Mouse (Mus musculus) hindbrain, postnatal 0 days (tissue): ENCODE results near the gene 4930524B15Rik. TPM values are rescaled to one million over a fixed set of nuclear protein-coding genes. Genes with fewer than 3 reads are reported as not detected.

Experiments
- ATAC-seq: fragments of 200-750 bp; cut with Nextera tagmentation; 2 replicates; pipeline ENCODE4 v1.8.0; 2017; ENCODE audit warnings: mild to moderate bottlenecking, moderate TSS enrichment, moderate library complexity
- DNase-seq: peaks from one replicate; pipeline ENCODE4 v3.0.0-alpha.2; 2015; ENCODE audit warnings: low spot score
- H3K27ac ChIP-seq: fragments of 300-500 bp; sonication (generic); 2 replicates; pipeline ENCODE4 v1.5.1; 2014; ENCODE audit warnings: mild to moderate bottlenecking
- H3K27me3 ChIP-seq: fragments of 300-500 bp; sonication (generic); 2 replicates; pipeline ENCODE4 v1.6.1; 2014; ENCODE audit warnings: low read length, mixed read lengths; ENCODE audit not compliant: insufficient read depth
- H3K36me3 ChIP-seq: fragments of 300-500 bp; sonication (generic); 2 replicates; pipeline ENCODE4 v1.6.1; 2014; ENCODE audit warnings: low read length, mixed read lengths; ENCODE audit not compliant: insufficient read depth
- H3K4me1 ChIP-seq: fragments of 300-500 bp; sonication (generic); 2 replicates; pipeline ENCODE4 v1.6.1; 2014; ENCODE audit warnings: antibody characterized with exemption, low read length, mixed read lengths; ENCODE audit not compliant: insufficient read depth
- H3K4me2 ChIP-seq: fragments of 300-500 bp; sonication (generic); 2 replicates; pipeline ENCODE4 v1.6.1; 2014; ENCODE audit warnings: low read depth, mild to moderate bottlenecking, low read length, moderate library complexity, mixed read lengths
- H3K4me3 ChIP-seq: fragments of 300-500 bp; sonication (generic); 2 replicates; pipeline ENCODE4 v1.5.1; 2014; ENCODE audit warnings: low read length
- H3K9ac ChIP-seq: fragments of 300-500 bp; sonication (generic); replicated peaks from 2 replicates; pipeline ENCODE4 v1.6.1; 2014; ENCODE audit warnings: mild to moderate bottlenecking, low read length, moderate library complexity, mixed read lengths
- H3K9me3 ChIP-seq: fragments of 300-500 bp; sonication (generic); 2 replicates; pipeline ENCODE4 v1.6.1; 2016; ENCODE audit warnings: low read length, mixed read lengths
- CTCF ChIP-seq: IDR thresholded peaks from 2 replicates; pipeline ENCODE4 v1.5.1; 2016; ENCODE audit warnings: antibody characterized with exemption, control low read depth, low read depth
- WGBS: fragments of 180-500 bp; shearing (Covaris S2); extraction: QIAGEN DNeasy Blood & Tissue Kit; methylation state at CpG from one replicate; pipeline ENCODE4 v1.1.7; 2014; 5-methylcytosine and 5-hydroxymethylcytosine counted together
- polyA plus RNA-seq: library from polyadenylated mRNA; unstranded; fragments of >200 nt; fragmentation: Nextera tagmentation; extraction: Ambion mirVana; gene quantifications from 2 replicates; pipeline ENCODE4 v1.2.1, GENCODE M21; 2015
- total RNA-seq: library from RNA; depleted of rRNA; stranded (reverse); fragments of >200 nt; gene quantifications from 2 replicates; pipeline ENCODE4 v1.2.3, GENCODE M21; 2014

4930524B15Rik gene
- total and polyA plus RNA-seq, 2 experiments from 2014 or later = 0.42 to 0.50 TPM

DNA sequence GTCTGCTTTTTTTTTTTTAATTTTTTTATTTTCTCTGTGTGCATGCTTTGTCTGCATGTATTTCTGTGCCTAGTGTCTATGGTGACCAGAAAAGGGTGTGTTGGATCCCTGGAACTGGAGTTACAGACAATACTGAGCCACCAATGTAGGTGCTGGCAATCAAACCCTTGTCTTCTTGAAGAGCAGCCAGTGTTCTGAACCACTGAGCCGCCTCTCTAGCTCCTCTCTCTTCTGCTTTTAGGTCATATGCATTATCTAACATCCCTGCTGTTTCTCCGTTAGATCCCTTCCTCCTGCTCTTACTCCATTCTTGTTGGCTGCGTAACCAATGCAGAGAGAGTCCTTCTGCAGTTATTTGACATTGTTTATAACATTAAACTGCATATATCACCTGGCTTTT lies 43.5 kb downstream of the 4930524B15Rik start:
- ATAC-seq = no peak
- H3K36me3 ChIP-seq = peaks cover 9% of the 10 kb centered on the region
- H3K27ac ChIP-seq = no peak overlapping the region
- H3K4me1 ChIP-seq = peaks cover 31% of the 10 kb centered on the region
- no peaks in the 10 kb centered on the region for H3K27me3 ChIP-seq
- TF ChIP-seq CTCF = no peak
- H3K9me3 ChIP-seq = no peaks in the 10 kb centered on the region
- H3K9ac ChIP-seq = no peak overlapping the region
- no peak for DNase-seq
- 61% methylated on average over 3 of the region's 3 CpGs for WGBS
- H3K4me2 ChIP-seq = 0 out of 2 replicates have a peak overlapping the region, but pooled peaks have one; percentile 16
- no peak overlapping the region for H3K4me3 ChIP-seq

DNA sequence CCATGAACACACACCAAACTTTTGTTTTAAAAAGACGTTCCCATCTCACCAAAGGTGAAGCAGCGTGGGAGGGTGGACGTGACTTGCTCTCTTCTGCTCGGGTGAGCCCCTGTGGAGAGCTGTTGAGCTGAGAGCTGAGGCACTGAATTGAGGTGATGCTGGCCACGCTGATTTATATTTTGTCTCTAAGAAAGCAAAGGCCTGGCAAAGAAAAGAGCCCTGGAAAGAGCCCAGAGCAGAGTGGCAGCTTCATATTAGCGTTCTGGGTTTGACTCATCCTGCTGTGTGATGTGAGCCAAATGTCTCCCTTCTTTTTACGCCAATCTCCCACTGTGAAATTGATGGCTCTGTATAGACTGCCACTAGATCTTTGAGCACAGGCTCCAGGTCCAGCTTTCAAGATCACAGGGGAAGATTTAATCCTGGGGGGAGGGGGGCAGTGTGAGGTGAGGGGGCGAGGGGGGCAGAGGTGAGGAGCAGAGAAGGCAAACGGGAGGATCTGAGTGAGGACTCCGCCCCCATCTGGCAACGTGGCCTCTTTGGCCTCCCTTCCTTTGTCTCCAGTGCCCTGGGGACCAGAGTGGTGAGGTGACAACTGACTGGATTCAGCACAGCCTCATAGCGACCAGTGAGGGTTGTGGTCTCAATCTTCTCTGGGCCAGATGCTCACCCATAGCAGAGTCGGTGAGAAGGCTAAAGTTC lies 44.7 kb downstream of the 4930524B15Rik start:
- no peak for TF ChIP-seq CTCF
- H3K4me1 ChIP-seq = peaks cover 31% of the 10 kb centered on the region
- H3K36me3 ChIP-seq = peaks cover 8% of the 10 kb centered on the region
- H3K4me3 ChIP-seq = no peak overlapping the region
- H3K9ac ChIP-seq = no peak overlapping the region
- peak overlapping the region; percentile 64 for H3K27ac ChIP-seq
- WGBS = 9% methylated on average over 13 of the region's 13 CpGs
- DNase-seq = peak; percentile 66
- no peaks in the 10 kb centered on the region for H3K9me3 ChIP-seq
- ATAC-seq = peak; percentile 72
- peak overlapping the region; percentile 26 for H3K4me2 ChIP-seq
- no peaks in the 10 kb centered on the region for H3K27me3 ChIP-seq

DNA sequence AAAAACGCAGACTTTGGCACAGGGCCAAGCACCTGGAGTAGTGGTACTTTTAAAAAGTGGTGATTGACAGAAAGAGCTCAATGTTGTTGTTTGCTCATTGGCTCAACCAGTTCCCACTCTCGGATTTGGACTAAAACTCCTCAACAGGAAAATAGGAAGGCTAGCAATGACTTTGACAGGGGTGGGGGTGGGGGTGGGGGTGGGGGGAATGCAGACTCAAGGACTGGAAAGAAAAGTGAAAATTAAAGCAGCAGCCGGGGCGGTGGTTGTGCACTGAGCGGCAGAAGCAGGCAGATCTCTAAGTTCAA lies 45.2 kb downstream of the 4930524B15Rik start:
- 37% methylated on average over 5 of the region's 5 CpGs for WGBS
- TF ChIP-seq CTCF = no peak
- Histone ChIP-seq H3K27ac (peak overlapping the region; percentile 64; the same call in 1 of the 2 replicates), H3K36me3 (peaks cover 3% of the 10 kb centered on the region; the same call in 1 of the 2 replicates), H3K27me3 (no peaks in the 10 kb centered on the region), H3K4me3 (no peak overlapping the region), H3K9ac (no peak overlapping the region), H3K4me1 (peaks cover 32% of the 10 kb centered on the region), H3K4me2 (0 out of 2 replicates have a peak overlapping the region, but pooled peaks have one; percentile 26), H3K9me3 (no peaks in the 10 kb centered on the region)
- DNase-seq (peak; percentile 15), ATAC-seq (no peak)

DNA sequence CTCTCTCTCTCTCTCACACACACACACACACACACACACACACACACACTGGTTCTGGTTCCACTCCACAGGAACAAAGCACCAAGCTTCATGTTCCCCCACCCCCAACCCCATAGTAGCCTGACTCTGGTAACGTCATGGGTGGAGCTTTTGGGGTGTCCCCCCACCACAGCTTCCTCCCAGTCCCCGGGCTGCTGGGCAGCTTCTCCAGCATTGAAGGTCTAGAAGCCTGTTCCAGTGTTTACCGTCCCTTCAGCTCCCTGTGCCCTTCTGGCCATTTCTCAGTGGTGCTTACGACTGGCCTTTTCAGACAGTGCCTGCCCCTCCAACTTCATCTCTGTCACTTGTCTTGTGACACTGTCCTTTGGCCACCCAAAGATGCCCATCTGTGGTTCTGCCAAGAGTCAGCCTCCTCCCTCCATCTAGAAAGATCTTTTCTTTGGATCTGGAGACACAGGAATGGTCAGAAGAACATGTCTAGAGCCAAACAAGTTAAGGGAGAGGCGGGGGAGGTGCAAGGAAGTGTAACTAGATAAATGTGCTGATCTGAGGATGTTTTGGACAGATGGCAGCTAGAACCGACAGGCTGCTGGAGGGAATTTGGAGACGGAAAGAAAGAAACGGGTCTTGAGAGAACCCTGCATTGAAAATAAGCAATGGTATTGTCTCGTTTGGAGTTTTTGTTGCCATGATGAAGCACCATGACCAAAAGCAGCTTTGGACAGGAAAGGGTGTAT lies 46.6 kb downstream of the 4930524B15Rik start:
- H3K36me3 ChIP-seq = no peaks in the 10 kb centered on the region
- no peaks in the 10 kb centered on the region for H3K27me3 ChIP-seq
- peak overlapping the region; percentile 62; the same call in 1 of the 2 replicates for H3K27ac ChIP-seq
- H3K9me3 ChIP-seq = no peaks in the 10 kb centered on the region
- ATAC-seq (no peak), DNase-seq (no peak)
- peaks cover 35% of the 10 kb centered on the region for H3K4me1 ChIP-seq
- no peak overlapping the region; the same call in 1 of the 2 replicates for H3K9ac ChIP-seq
- no peak overlapping the region for H3K4me3 ChIP-seq
- 36% methylated on average over 9 of the region's 9 CpGs for WGBS
- no peak for TF ChIP-seq CTCF
- 0 out of 2 replicates have a peak overlapping the region, but pooled peaks have one; percentile 5 for H3K4me2 ChIP-seq

DNA sequence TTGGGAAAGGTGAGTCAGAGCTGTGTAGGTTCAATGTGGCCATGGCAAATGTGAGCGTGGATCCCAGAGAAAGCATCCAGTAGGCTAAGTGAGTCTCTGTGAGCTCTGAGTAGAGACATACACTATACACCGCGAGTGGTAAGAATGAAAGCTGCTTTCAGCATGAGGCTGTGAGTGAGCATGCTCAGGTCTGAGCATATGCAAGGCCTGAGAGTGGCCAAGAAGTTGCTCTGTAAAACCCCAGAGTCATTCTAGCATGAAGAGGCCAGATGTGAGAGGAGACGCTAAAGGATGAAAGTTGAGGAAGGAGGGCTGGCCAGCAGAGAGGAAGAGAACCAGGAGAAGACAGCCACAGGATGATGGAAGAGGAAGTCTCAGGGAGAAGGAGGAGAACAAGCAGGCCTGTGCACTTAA lies 47.6 kb downstream of the 4930524B15Rik start:
- no peaks in the 10 kb centered on the region for H3K9me3 ChIP-seq
- no peaks in the 10 kb centered on the region for H3K27me3 ChIP-seq
- DNase-seq (no peak), ATAC-seq (no peak)
- no peak overlapping the region for H3K4me3 ChIP-seq
- 68% methylated on average over 4 of the region's 4 CpGs for WGBS
- peaks cover 35% of the 10 kb centered on the region for H3K4me1 ChIP-seq
- H3K27ac ChIP-seq = no peak overlapping the region
- no peak for TF ChIP-seq CTCF
- H3K4me2 ChIP-seq = no peak overlapping the region
- no peak overlapping the region for H3K9ac ChIP-seq
- no peaks in the 10 kb centered on the region for H3K36me3 ChIP-seq

DNA sequence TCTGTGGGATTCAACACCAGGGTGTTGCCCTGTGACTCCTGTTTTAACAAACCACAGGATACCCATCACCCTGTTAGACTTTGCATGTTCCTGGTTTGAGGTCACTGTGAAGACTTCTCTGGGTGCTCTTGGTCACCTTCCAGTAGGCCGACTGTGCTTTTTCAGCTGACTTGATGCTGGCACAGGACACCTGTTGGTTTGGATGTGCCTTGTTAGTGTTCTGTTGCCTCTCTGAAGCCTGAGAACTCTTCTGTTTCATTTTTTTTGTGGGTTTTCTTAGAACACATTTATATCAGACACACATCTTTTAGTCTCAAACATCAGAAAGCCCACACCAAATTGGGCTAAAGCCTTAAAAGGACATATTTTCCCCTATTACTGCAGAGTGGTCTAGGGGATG lies 48.2 kb downstream of the 4930524B15Rik start:
- Histone ChIP-seq H3K4me3 (no peak overlapping the region), H3K27me3 (no peaks in the 10 kb centered on the region), H3K4me2 (no peak overlapping the region), H3K9me3 (no peaks in the 10 kb centered on the region), H3K9ac (no peak overlapping the region), H3K36me3 (no peaks in the 10 kb centered on the region; the same call in 1 of the 2 replicates), H3K27ac (no peak overlapping the region), H3K4me1 (peaks cover 35% of the 10 kb centered on the region)
- no peak for TF ChIP-seq CTCF
- ATAC-seq (no peak), DNase-seq (no peak)
- 75% methylated on average over 1 of the region's 1 CpGs for WGBS

DNA sequence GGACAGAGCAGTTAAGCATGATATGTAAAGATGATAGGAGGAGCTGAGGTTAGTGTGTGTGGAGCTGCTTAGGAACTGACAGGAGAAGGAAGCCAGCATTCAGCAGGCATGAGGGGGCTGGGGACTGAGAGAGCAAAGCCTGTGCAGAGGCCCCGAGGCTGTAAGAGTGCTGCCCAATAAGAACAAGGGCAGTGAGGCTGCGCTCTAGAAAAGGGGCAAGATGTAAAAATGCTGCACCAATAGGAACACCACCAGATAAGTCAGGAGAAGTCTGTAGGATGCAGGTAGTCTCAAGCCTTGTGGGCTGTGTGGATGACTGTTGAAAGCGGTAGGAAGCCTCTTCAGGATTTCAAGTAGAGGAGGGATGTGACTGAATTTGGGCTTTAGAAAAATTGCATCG lies 52.8 kb downstream of the 4930524B15Rik start:
- Histone ChIP-seq H3K4me2 (no peak overlapping the region), H3K4me1 (peaks cover 9% of the 10 kb centered on the region), H3K4me3 (no peak overlapping the region), H3K9ac (no peak overlapping the region), H3K27me3 (no peaks in the 10 kb centered on the region), H3K27ac (no peak overlapping the region; the same call in 1 of the 2 replicates), H3K9me3 (no peaks in the 10 kb centered on the region), H3K36me3 (no peaks in the 10 kb centered on the region; the same call in 1 of the 2 replicates)
- peak; percentile 34 for DNase-seq
- TF ChIP-seq CTCF = no peak
- ATAC-seq = no peak
- WGBS = 57% methylated on average over 4 of the region's 4 CpGs
